Mouse (Mus musculus) spleen, postnatal 14 days (tissue): Measurements from ENCODE around the gene Hspb2.
A peak's percentile ranks its signal among the peaks of the same experiment; 100 is the strongest.

Experiments used
- DNase-seq, 2 experiments: peaks; one replicate each; pipeline ENCODE4 v3.0.0; 2021 to 2022; ENCODE audit warnings: low spot score in 2 of 2

The Hspb2 gene

DNA sequence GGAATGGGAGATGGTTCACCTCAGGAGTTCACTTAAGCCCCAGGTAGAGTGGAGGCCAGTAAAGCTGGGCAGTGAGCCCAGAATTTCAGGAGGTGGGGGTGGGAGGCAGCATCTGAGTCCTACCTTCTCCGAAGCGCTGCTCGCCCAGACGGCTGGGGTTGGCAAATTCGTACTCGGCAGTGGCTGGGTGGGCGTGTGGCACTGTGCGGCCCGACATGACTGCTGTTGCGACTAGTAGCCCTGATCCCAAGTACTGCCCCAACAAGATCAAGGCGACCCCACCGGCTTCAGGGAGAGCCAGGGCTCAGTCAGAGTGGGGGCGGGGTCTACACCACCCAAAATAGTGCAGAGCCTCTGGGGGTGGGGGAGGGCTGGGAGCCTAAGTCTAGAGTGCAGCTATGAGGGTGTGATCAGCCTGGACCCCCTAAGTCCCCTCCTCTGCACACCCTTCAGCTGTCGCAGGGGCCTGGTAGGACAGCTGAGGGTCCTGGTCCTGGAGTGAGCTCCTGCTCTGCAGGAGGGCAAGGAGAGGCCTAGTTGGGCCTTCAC, at the start of gene Hspb2:
Gene Hspb2 (minus strand): TSS at position 301 of the 549 bp plus-strand sequence.
- no peak for DNase-seq

DNA sequence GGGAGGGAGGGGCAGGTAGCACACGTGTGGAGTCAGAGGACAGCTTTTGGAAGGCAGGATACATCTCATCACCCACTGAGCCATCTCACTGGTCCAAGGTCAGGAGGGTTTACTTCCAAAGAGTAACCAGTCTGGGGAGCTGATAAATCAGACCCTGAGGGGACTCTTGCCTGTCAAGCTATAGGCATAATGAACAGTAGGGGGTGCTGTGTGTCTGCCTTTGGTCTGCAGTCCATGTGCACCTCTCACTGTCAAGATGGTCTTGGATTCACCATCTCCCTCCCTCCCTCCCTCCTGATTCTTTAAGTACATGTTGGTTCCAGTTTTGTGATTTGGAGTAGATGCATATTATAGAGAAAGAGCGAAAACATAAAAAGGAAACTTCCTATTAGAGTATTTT, 48.8 kb upstream of the Hspb2 start:
- DNase-seq: peak; percentile 27 to 65

DNA sequence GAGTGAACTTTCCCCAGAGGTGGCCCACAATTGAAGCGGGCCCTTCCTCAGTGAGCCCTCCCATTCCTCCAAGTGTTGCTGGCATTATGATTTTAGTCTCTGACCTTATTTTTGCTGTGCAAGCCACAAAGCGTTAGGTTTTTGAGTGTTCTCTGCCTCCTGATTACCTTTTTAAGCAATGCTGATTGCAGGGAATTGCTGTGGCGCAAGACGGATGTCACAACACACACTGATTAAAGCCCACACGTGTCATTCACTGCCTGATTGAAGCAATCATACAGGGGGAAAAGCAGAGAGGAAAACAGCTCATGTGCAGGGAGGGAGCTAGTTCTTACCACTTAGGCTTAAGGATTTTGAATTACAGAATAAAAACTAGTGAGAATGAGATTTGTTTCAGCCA, 46.2 kb upstream of the Hspb2 start:
- no peak for DNase-seq

DNA sequence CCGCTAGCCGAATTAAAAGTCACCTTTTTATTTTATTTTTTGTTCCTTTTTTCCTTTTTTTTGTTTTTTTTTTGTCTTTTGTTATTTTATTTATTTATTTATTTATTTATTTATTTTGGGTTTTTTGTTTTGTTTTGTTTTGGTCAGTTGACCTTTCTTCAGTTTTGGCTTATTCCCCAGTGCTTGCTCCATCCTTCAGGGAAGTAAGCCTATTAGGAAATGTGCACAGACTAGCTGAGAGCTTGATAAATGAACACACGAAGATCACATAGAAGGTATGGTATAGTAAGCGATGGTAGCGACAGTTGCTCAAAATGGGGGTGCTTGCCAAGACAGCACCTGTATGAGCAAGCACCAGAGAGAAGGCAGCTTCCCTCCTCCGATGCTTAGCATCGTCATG, 45.5 kb upstream of the Hspb2 start:
- no peak for DNase-seq

DNA sequence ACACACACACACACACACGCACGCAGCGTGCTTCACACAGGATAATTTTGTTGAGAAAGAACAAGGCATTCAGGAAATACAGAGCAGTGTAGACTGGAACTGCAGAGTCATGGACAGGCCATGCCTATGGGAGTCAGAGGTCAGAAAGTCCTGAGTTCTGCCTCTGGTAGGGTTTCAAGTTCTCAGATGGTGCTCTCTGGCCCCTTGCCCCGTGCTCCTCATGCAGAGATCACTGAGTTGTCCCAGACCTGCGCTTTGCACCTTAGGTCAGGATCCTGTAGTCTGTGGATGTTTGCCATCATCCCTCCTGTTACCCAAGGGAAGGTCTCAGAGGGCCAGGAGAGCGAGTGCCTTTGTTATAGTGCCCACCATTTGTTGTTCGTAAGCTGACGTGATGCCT, 44.6 kb upstream of the Hspb2 start:
- DNase-seq: no peak

DNA sequence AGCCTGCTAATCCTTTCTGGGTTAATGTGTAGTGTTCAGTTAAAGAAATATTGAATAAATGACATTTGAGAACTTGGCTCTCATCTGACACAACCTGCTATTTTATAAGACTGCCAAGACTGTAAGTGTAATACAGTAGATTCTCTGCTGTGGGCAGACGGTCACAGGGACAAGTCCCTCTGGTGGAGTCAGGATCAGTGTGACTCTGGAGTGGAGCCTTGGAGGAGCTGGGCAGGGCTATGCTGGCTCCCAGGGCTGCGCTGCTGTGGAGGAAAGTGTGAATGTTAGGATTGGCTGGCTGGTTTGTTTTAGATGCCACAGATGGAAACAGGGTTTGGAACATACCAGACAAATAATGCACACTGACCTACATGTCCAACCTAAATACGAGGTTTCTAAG, 43.1 kb upstream of the Hspb2 start:
- DNase-seq: no peak

DNA sequence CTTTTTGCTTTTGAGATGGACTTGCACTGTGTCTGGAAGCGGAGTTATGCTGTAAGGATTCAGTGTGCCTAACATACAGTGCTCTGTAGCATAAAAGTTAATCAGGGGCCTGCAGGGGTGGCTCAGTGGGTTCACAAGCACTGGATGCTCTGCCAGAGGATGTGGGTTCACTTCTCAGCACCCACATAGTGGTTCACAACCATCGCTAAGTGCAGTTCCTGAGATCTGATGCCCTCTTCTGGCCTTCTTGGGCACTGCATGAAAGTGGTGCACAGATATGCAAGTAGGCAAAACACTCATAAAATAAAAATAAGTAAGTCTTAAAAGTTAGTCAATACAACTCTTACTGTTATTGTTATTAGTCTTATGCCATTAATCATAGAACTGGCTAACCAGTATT, 30.0 kb upstream of the Hspb2 start:
- DNase-seq: peak in 1 of 2 experiments; percentile 58

DNA sequence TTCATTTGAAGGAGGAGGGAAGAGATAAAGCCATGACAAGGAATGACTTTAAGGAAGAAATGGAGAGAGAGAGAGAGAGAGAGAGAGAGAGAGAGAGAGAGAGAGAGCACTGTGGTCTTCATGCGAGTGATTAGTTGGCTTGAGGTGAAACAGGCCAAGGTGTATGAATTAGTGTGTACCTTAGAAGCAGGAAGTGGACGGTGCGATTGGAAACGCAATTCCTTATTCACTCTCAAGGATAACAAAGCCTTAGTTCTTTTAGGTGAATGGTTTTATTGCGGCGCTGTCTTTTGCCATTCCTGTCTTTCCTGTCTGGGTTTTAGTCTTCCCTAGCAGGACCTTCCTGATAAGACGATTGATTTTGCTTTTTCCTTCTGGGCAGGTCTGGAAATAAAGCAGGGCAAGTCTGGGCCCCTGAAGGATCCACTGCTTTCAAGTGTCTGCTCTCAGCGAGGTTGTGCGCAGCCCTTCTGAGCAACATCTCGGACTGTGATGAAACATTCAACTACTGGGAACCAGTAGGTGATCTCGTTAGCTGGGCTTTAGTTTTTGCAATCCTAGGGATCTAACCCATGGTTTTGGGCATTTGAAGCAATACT, 24.1 kb upstream of the Hspb2 start:
- no peak for DNase-seq

DNA sequence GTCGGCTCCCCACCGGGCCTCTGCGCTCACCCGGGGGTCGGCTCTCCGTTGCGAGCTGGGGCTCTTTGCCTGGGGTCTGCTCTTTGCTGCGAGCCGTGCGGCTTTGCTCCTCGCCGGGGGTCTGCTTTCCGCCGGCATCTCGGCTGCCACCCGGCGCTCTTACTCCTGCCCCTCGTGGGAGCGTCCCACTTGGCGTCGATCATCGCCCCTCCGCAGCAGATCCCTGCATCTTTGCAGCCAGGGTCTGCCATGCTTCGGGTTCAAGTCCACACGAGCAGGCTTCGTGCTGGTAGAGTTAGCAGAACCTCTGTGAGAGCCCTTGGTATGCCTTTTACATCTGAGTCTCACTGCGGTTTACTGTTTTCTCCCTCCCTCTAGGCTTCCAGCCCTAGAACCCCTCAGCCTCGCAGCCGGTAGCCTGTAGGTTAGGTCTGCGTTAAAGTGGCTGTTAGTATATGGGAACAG, 23.5 kb upstream of the Hspb2 start:
- DNase-seq: peak in 1 of 2 experiments; percentile 11

DNA sequence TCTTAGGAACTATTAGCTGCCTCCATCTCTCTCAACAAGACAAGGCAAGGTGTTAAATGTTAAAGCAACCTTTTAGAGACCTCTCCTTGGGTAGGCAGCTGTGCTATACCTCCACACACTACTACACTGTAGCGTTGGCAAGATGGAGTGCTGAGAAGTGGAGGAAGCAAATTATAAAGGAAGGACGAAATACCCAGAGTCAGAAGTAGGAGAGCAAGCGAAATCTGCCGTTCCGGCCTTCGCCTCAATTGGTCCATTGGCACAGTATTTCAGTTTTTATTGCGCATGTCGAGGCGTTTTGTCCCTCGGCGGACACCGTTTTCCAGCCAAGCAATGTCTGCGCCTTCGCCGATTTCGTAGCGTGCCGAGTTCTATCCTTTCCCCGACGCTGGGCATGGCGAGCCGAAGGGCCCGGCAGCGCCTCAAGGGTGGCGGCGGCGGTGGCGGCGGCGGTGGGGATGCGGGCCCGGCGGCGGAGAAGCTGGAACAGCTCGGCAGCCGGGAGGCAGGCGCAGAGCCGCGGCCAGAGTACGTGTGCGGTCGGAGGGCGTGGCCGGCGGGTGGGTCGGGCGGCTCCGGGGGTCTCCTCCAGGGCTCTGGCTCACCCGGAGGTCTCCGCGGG, 22.9 kb upstream of the Hspb2 start, which contains the start of the genes Alg9 and 1110032A03Rik:
Gene Alg9 (plus strand): TSS at position 29 of the 622 bp plus-strand sequence.
Gene 1110032A03Rik (minus strand): TSS at position 530 of the 622 bp plus-strand sequence.
- DNase-seq: peak; percentile 85 to 86

DNA sequence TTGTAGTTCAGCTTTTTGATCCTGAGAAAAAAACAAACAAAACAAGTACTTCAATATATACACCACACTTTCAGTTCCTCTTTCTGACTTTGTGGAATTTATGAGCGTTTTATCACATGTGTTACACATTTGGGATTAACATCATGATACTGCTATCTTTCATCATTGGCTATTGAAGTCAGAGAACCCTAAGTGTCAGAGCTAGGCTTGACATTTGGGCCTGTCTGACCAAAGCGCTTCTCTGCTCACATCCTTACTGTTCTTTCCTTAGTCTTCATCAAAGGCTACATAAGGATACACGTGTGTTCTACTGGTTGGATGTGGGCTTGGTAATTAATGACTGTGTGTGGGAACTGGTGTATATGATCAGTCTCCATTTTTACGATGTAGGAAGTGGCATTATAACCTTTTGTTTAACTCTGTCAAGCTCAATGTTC, 21.9 kb upstream of the Hspb2 start:
- DNase-seq: no peak

DNA sequence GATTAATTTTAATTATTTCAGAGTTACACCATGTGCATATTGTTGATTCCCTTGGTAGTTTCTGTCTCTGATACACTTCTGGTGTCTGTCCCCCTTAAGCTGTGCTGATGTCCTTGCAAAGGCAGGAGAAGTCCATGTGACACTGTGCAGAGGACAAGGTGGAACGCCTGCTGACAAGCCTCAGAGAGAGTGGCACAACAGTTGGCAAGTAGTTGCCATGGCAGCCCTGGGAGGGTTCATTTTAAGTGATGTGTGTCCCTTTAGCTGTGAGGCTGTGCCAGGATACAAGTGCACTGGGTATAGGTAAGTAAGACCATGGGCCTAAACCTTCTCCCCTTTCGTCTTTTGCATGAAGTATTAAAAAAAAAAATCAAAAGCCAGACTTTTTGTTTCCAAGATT, 17.9 kb upstream of the Hspb2 start:
- DNase-seq: no peak

DNA sequence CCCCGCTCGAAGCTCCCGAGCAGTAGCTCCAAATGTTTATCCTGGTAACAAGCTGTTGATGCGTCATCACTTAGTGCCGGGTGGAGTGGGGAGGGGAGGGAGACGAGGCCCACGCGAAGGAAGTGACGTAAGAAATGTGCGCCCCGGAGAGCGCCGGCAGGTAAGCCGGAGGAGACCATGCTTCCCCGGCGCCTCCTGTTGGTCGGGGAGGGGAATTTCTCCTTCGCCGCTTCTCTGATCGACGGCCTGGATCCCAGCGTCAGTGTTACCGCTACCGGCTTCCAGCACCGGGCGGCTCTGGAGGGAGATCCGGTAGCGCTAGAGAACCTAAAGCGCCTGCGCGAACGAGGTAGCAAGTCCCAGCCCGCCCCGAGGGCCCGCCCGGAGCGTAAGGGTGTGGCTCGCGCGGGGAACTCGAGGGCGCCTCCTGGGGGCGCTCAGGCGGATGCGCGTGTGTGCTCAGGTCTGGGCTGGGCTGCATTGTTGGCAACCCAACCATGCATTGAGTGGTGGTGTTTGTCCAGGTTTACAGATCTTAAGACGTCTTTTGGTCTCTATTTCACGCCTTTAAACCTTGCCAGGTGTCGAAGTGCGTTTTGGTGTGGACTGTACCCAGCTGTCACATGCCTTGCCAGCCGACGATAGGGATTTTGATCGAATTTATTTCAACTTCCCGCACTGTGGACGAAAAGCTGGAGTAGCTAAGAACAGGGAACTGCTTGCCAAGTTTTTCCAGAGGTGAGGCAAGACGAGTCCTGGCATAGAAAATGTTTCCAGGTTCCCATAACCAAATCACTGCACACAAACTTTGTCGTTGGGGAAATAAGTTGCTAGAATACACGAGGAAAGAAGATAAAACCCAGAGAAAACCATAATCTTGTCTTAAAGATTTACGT, 16.2 kb upstream of the Hspb2 start, which contains the start of gene Fdxacb1:
Gene Fdxacb1 (plus strand): TSS at position 130 of the 896 bp plus-strand sequence.
- DNase-seq: peak; percentile 93 to 97

DNA sequence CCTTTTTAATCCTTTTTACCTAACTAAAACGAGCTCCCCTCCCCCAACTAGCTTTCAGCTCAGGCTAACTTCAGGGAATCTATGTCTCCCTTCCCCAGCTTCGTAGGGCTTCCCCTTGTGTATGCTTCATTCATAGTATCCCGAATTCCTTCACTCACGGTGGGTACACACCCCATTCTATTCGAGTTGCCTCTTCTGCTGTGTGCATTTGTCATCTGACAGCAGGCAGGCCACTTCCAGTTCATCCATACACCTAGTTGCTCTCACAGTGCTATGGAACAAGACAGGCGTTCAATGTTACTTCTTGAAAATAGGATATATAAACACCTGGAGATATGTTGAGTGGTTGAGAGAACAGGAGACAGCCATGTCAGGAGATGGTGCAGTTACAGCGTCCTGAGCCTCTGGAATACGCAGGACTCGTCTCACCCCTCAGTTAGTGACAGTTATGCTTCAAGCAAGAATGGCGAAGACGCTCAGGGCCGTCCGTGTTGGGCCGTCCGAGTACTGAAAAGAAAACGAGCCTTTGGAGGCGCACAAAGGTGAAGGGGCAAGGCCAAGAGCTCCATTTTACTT, 15.5 kb upstream of the Hspb2 start:
- no peak for DNase-seq

DNA sequence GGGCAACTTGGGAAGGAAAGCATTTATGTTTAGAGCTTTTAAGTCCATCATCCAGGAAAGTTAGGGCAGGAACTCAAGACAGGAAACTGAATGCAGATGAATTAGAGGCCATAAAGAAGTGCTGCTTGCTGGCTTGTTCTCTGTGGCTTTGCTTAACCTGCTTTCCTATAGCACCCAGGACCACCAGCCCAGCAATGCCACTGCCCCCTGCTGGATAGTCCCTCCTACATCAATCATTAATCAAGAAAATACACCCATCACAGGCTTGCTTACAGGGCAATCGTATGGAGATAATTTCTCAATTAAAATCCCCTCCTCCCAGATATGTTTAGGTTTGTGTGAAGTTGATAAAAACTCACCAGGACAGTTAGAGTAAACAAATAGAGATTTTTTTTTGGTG, 11.2 kb upstream of the Hspb2 start:
- DNase-seq: no peak

DNA sequence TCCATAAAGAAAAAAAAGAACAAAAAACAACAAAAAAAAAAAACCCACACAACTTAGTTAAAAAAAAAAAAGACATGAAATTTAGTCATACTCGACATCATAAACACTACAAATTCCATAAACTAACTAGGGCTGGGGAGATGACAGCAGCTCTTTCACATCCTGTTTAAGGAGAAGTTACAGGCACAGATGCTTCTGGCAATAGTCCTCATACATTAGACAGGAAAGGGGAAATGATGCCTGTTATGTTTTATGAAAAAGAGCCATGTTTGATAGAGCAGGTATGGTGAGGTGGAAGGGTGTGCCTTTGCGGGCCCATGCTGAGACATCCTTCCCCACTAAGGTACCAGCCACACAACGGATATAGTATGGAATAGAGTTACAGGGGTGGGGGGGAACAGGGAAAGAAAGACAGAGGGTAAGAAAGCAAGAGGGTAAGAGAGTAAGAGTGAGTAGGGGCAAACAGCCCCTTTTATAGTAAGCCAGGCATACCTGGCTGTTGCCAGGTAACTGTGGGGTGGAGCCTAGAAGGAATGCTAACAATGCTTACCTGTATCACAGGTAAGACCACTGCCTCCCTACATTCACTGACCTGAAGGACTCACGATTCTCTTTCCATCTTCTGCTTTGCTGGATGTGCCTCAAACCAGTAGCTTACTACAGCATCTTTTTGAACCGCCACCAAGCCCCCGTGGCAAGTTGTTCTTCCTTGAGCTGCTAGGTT, 9.5 kb upstream of the Hspb2 start:
- no peak for DNase-seq

DNA sequence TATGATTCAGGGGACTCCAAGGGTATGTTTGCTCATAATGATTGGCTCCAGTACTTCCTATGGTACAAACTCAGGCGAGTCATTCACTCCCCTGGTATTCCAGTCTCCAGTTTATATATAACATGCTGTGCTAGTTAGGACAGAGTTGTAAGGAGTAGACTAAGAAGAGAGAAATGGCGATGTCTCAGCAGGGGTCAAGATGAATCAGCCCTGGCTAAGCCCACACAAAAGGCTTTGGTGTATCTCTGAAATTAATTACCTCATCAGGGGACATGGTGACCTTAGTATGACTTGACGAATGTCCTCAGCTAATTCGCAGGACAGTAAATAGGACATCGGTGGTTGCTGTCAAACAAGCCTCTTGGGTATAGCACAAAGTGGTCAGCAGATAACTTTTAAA, 4.6 kb upstream of the Hspb2 start:
- no peak for DNase-seq

DNA sequence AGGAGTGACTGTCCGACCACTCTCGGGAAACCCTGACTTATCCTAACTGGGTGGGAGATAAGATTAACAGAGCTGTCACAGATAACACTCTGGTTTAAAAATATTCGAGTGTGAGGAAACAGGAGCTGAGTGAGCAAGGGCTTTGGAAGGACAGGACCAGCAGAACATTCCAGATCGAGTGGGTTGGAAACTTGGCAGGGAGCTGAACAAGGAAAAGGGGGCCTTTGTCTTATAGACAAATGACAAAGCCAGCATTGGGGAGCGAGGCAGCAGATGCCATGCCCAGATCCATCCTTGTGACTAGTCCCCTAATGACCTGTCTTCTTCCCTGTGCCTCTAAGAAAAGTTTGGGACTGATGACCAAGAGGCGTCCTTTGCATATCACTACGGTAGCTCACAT, 1.8 kb upstream of the Hspb2 start:
- no peak for DNase-seq

DNA sequence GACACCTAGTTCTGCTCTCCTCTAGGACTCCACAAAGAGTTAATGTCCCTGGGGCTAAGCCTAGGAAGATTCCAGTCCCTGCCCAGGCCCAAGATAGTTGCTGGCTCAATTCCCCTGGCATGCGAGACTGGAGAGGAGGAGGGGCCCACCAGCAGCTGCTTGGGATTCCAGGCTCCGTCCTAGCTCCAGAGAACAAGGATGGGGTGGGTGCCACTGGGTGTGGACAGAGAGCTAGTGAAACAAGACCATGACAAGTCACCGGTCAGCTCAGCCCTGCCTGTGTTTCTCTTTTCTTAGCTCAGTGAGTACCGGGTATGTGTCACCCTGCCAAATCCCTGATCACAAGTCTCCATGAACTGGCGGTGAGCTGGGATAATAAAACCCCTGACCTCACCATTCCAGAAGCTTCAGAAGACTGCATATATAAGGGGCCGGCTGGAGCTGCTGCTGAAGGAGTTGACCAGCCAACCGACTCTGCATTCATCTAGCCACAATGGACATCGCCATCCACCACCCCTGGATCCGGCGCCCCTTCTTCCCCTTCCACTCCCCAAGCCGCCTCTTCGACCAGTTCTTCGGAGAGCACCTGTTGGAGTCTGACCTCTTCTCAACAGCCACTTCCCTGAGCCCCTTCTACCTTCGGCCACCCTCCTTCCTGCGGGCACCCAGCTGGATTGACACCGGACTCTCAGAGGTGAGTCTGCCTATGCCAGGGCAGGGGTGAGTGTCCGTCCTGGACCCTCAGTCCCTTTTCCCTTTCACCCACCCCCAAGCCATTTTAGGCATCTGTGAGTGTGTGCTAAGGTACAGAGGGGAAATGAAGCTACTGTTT, 846 bp upstream of the Hspb2 start:
- DNase-seq: no peak

DNA sequence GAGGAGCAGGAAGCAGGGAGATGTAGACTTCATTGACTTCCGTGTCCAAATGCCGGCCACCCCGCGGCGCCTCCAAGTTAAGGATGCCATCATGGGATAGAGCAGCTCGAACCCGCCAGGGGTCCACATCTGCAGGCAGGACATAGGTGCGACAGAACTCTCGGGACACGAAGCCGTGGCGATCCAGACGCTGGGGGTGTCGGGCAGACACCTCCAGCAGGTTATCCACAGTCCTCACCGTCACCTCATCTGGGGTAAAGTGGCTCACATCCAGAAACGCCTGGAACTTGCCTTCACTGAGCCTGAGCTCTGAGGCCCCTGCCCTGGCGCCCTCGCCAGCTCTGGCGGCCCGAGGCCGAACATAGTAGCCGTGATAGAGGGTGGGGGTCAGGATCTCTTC, 831 bp downstream of the Hspb2 start, which contains the start of gene Cryab:
Gene Cryab (plus strand): TSS at position 3 of the 400 bp plus-strand sequence.
- DNase-seq: no peak
